Mouse (Mus musculus) right cerebral cortex, postnatal 14 days (tissue): ENCODE measurements around the gene 5730522E02Rik.
A peak's percentile ranks its signal among the peaks of the same experiment; 100 is the strongest.

Source experiments
- DNase-seq: peaks from one replicate; pipeline ENCODE4 v3.0.0; 2022

5730522E02Rik gene

GRCm38 (mm10) chr11:26125923-26126322 lies 84.6 kb downstream of the 5730522E02Rik start:
- no peak for DNase-seq

- no peak for DNase-seq
These were observed 89.6 kb downstream of the 5730522E02Rik start for GRCm38 (mm10) chr11:26120781-26121557.

DNA sequence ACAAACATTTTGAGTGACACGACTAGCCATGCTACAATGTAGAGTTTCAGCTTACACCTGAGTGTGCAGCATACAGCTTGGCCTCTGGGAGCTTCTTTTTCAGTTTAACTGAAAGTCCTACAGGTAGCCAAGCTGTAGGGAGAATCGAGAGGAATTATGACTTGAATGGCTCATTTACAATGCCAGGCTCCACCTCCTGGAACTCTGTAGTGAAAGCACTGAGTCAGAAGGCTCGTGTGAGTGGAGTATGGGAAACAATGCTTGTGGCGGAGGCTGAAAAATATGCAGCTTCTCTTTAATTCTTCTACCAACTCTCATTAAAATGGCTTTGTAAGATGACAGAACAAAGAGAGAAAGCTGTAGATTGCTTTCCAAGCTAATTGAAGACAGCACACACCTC lies 92.9 kb downstream of the 5730522E02Rik start:
- DNase-seq = no peak

GRCm38 (mm10) chr11:26112206-26112605 lies 98.4 kb downstream of the 5730522E02Rik start:
- no peak for DNase-seq

DNA sequence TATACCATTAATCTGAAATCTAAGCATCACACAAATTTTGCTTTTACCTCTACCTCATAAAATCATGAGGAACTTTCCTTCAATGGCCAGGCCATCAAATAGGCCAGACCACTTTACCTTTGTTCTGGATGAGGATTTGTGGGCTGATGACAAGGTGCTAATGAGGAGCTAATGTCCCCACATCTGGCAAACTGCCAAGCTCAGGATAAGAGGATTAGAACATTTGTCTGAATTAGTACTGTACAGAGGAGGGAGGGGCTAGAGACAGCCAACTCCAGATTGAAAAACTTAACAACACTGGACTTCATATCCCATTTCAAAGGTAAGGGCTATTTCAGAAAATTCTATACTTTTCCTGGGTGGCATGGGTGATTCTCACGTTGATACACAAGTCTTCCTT lies 101.9 kb downstream of the 5730522E02Rik start:
- DNase-seq = no peak

DNA sequence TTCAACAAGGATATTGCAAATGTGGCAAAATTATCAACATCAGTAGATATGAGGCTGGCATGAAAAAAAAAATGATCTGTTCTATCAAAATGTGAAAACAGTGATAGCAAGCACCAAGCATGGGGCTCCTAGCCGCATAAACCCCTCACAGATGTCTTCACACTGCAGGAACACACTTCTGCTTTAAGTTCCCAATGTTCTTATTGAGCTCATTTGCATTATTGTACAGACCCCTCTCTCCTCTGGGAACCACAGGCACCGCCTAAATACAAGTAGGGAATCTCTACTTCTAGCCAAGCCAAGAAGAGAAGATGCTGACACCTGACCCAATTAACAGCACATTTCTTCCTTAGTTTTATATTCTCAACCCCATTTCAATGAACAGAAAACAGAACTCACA lies 105.9 kb downstream of the 5730522E02Rik start:
- DNase-seq = no peak

DNA sequence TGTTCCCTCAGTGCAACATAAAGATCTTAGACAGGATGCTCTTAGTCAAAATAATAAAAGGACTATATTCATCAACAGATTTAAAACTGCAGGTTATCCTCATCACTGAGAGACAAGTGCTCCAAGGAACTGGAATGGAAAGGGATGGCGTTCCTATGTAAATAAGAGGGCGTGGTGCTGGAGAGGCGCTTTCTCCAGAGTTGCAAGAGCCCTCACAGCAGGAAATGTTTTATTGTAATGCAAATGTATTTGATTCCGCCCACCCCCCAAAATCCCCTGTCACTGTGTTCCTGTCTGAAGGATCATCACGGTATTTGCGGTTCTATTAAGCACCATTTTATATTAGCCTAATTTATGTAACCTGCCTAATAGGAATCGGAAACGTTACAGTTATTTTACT lies 106.9 kb downstream of the 5730522E02Rik start:
- no peak for DNase-seq

DNA sequence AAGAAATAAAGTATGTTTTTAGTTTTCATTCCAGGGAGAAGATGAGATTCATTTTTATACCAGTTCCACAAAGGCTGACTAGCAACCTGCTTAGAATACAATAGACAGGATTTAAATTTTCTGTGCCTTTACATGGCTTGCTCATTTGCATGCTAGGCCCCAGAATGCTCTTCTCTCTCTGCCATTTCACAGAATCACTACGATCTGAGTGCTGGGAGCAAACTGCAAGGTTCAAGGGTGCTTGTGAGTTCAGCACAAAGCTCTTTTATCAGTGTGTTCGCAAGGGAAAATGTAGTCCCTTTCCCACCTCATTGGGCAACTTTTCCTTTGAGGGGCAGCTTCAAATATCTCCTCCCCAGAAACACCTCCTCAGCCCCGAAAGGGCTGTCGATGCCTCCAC lies 107.7 kb downstream of the 5730522E02Rik start:
- DNase-seq = no peak

DNA sequence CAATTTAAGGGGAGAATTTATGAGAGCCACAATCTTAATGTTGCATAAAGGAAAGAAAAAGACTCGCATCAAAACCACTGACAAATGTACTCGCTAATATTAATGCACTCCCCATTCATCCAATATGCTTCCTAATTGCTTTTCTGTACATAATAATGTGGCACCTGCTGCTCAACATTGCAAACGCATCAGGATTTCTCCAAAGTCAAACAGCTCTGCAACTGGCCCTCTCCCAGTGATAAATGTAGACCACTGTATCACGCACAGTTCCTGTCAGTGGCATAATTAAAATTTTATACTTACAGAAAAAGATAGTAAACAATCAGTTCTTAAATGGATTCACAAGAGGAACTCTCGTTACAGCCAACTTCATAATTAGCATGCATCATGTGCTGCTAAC lies 110.5 kb downstream of the 5730522E02Rik start:
- no peak for DNase-seq

DNA sequence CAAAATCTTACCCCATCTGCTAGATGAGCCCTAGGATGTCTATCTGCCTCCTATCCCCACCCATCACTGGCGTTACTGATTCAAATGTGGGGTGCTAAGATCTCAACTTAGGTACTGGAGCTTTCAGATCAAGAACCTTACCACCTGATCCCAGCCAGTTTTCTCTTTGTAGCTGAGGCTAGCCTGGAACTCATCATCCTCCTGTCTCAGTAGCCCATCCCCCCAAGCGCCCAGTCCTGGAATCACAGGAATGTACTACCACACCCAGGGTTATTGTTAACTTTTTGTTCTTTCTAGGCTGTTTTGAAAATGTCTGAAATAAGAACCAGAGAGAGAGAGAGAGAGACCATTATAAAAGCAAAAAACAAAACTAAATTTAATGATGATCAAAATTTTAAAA lies 111.6 kb downstream of the 5730522E02Rik start:
- no peak for DNase-seq

GRCm38 (mm10) chr11:26096095-26096494 lies 114.5 kb downstream of the 5730522E02Rik start:
- no peak for DNase-seq

GRCm38 (mm10) chr11:26088993-26089392 lies 121.6 kb downstream of the 5730522E02Rik start:
- DNase-seq = no peak

DNA sequence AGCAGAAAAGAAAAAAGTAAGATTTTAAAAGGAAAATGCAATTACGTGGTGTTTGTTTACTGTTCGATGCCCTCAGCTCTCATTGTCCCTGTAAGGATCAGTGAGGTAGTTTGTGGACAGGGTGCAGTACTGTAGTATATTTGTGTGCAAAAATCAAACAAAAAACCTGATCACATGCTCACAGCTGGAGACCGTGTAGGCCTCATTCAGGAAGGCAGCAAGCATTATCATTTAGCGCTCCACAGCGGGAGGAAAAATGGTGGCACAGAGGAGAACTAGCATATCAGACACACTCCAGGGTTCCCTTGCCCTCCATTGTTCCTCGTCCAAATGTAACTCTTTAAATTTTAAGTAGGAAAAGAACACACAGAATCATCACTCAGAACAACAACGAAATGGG lies 123.9 kb downstream of the 5730522E02Rik start:
- no peak for DNase-seq

GRCm38 (mm10) chr11:26085380-26086035 lies 125.1 kb downstream of the 5730522E02Rik start:
- no peak for DNase-seq

DNA sequence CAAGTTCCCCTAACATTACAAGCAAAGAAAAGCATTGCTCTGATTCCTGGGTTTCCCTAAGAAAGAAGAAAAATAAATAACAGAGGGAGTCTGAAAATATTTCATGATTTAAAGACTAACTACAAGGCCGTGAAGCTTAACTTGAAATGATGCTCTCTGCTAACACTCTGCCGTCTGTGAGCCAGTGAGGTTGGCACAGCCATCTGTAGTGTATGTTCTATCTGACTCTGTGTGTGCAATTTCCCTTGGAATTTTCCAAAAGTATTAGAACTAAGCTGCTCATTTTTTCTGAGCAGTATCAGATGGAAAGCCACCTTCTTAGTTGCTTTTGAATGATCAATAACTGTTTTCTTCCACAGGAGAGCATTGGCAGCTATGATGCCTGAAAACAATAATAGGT lies 134.2 kb downstream of the 5730522E02Rik start:
- DNase-seq = no peak

DNA sequence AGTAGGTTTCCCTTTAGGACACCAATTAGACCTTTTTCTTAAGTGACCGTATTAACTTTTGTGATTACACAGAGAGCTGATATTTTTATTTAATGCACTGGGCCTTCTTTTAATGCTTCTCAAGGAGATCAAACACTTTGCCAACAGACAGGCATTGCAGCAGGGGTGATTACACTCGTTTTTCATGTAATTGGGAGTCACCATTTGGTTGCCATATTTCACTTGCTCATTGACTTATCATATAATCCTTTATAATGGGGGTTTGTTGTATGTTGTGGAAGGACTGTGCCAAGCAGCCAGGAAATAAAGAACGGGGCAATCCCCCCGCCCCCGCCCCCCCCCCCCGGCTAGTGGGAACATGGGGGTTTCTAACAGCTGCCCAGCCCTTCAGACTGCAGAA lies 135.0 kb downstream of the 5730522E02Rik start:
- DNase-seq = no peak

GRCm38 (mm10) chr11:26073638-26074294 lies 136.8 kb downstream of the 5730522E02Rik start:
- peak; percentile 57 for DNase-seq

GRCm38 (mm10) chr11:26072101-26072500 lies 138.5 kb downstream of the 5730522E02Rik start:
- DNase-seq = no peak

- no peak for DNase-seq
These were observed 147.3 kb downstream of the 5730522E02Rik start for GRCm38 (mm10) chr11:26063252-26063651.

- no peak for DNase-seq
These were observed 149.0 kb downstream of the 5730522E02Rik start for GRCm38 (mm10) chr11:26061471-26062137.

GRCm38 (mm10) chr11:26013527-26013926 lies 197.0 kb downstream of the 5730522E02Rik start:
- no peak for DNase-seq

DNA sequence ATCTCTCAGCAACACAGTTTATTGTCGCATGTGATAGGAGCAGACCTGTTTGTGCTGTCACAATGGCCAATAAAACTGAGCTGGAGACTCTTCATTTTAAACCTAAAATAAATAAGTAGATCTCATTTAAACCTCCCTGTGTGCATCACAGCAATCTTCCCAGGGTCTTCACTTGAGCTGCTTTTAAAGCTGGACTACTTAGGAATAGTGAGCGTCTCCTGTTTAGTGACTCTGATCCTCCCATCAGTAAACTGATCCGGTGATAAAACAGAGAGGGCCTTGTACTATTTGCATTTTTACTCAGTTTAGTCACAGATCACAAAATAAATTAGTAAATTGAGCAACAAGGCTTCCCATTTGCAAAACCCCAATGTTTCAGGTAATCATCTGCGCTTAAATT lies 206.5 kb downstream of the 5730522E02Rik start:
- no peak for DNase-seq

- DNase-seq = no peak
These were observed 210.8 kb downstream of the 5730522E02Rik start for GRCm38 (mm10) chr11:25999738-26000137.
